Mouse (Mus musculus): ENCODE results near the gene Smco4.

DNA sequence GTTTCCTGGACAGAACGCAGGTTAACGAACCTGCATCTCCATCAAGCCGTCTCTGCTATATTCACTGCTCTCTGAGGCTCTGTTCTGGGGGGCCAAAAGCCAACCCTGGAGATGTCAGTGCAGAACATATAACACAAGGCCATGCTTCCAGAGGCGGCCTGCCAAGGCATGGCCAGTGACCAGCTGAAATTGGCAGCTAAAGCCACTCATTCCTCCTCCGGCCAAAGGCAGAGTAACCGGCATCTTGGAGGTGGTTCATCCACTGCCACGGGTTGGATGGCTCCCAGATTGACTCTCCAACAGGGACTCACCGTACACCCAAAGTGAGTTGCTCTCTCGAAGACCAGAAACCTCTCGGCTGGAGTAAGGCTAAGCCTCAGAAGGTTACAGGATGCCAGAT, 15.7 kb upstream of the Smco4 start:
- TF ChIP-seq CTCF (IDR thresholded peaks at IDR 0.05) (no peak), POLR2A (IDR thresholded peaks at IDR 0.05; ENCODE audit: insufficient read depth, low read depth, low read length) (no peak)

All from heart, adult 2 months (tissue).